Mouse (Mus musculus): ENCODE data around the gene Kel. TPM values are rescaled to one million over a fixed set of nuclear protein-coding genes. Genes with fewer than 3 reads are reported as not detected.
A peak's percentile ranks its signal among the peaks of the same experiment; 100 is the strongest.

Kel gene
- 0.04 and 0.13 TPM in 2 replicates for polyA plus RNA-seq (2012; rRNA removed)

DNA sequence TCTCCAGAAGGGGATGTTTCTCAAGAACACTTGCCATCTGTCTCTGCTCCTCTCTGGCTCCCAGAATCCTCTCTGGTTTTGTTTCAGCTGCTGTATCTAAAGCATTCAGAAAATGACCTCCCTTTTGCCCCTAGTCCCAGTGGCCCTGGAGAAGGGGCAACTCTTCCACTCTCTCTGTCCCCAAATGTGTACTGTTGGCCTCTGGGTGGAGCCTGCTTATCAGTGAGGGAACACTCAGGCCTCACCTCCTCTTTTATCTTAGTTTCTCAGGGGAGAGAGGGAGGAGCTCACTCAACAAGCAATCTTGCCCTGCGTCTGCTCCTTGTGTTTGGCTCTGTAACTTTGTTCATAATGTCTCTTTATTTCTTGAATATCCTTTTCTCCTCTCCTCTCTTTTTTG is at the start of gene Kel:
Gene Kel (minus strand): TSS at position 217 of the 400 bp plus-strand sequence.
- WGBS = 53% methylated on average over 1 of the region's 1 CpGs
- TF ChIP-seq POLR2A (IDR thresholded peaks at IDR 0.05; ENCODE audit: low read depth, low read length) (no peak), CTCF (conservative IDR thresholded peaks at IDR 0.05; ENCODE audit: insufficient read depth, insufficient read length, low read depth, low read length) (no peak)
- H3K27ac ChIP-seq (ENCODE audit: insufficient read depth, low read depth, low read length) = no peak within 1 kb of the TSS
- no peak within 1 kb of the TSS for H3K4me3 ChIP-seq (ENCODE audit: insufficient read depth, low read depth, low read length)
- no peaks in the 10 kb centered on the region for H3K27me3 ChIP-seq (replicated peaks; ENCODE audit: control insufficient read depth, insufficient read depth, low read length)
- DNase-seq = no peak
- H3K36me3 ChIP-seq (ENCODE audit: control insufficient read depth, insufficient read depth, low read length) = no peaks in the 10 kb centered on the region
- H3K4me1 ChIP-seq (ENCODE audit: control insufficient read depth, insufficient read depth, low read length) = no peaks in the 10 kb centered on the region

GRCm38 (mm10) chr6:41744664-41745392 is 40.7 kb upstream of the Kel start:
- Histone ChIP-seq H3K4me3 (ENCODE audit: insufficient read depth, low read depth, low read length) (no peak overlapping the region), H3K4me1 (ENCODE audit: control insufficient read depth, insufficient read depth, low read length) (no peaks in the 10 kb centered on the region), H3K36me3 (ENCODE audit: control insufficient read depth, insufficient read depth, low read length) (no peaks in the 10 kb centered on the region), H3K27ac (ENCODE audit: insufficient read depth, low read depth, low read length) (no peak overlapping the region), H3K27me3 (replicated peaks; ENCODE audit: control insufficient read depth, insufficient read depth, low read length) (no peaks in the 10 kb centered on the region)
- TF ChIP-seq CTCF (conservative IDR thresholded peaks at IDR 0.05; ENCODE audit: insufficient read depth, insufficient read length, low read depth, low read length) (no peak), POLR2A (IDR thresholded peaks at IDR 0.05; ENCODE audit: low read depth, low read length) (no peak)
- 68% methylated on average over 5 of the region's 5 CpGs for WGBS
- DNase-seq = no peak

GRCm38 (mm10) chr6:41741101-41741500 is 37.0 kb upstream of the Kel start:
- TF ChIP-seq POLR2A (IDR thresholded peaks at IDR 0.05; ENCODE audit: low read depth, low read length) (no peak), CTCF (conservative IDR thresholded peaks at IDR 0.05; ENCODE audit: insufficient read depth, insufficient read length, low read depth, low read length) (no peak)
- H3K36me3 ChIP-seq (ENCODE audit: control insufficient read depth, insufficient read depth, low read length) = no peaks in the 10 kb centered on the region
- H3K27ac ChIP-seq (ENCODE audit: insufficient read depth, low read depth, low read length) = no peak overlapping the region
- H3K27me3 ChIP-seq (replicated peaks; ENCODE audit: control insufficient read depth, insufficient read depth, low read length) = no peaks in the 10 kb centered on the region
- H3K4me3 ChIP-seq (ENCODE audit: insufficient read depth, low read depth, low read length) = no peak overlapping the region
- H3K4me1 ChIP-seq (ENCODE audit: control insufficient read depth, insufficient read depth, low read length) = no peaks in the 10 kb centered on the region
- DNase-seq = no peak

GRCm38 (mm10) chr6:41734719-41735470 is 30.8 kb upstream of the Kel start:
- no peak overlapping the region for H3K27ac ChIP-seq (ENCODE audit: insufficient read depth, low read depth, low read length)
- WGBS = 90% methylated on average over 5 of the region's 5 CpGs
- no peaks in the 10 kb centered on the region for H3K4me1 ChIP-seq (ENCODE audit: control insufficient read depth, insufficient read depth, low read length)
- no peak for DNase-seq
- no peak overlapping the region for H3K4me3 ChIP-seq (ENCODE audit: insufficient read depth, low read depth, low read length)
- no peaks in the 10 kb centered on the region for H3K27me3 ChIP-seq (replicated peaks; ENCODE audit: control insufficient read depth, insufficient read depth, low read length)
- TF ChIP-seq POLR2A (IDR thresholded peaks at IDR 0.05; ENCODE audit: low read depth, low read length) (no peak), CTCF (conservative IDR thresholded peaks at IDR 0.05; ENCODE audit: insufficient read depth, insufficient read length, low read depth, low read length) (no peak)
- H3K36me3 ChIP-seq (ENCODE audit: control insufficient read depth, insufficient read depth, low read length) = no peaks in the 10 kb centered on the region

DNA sequence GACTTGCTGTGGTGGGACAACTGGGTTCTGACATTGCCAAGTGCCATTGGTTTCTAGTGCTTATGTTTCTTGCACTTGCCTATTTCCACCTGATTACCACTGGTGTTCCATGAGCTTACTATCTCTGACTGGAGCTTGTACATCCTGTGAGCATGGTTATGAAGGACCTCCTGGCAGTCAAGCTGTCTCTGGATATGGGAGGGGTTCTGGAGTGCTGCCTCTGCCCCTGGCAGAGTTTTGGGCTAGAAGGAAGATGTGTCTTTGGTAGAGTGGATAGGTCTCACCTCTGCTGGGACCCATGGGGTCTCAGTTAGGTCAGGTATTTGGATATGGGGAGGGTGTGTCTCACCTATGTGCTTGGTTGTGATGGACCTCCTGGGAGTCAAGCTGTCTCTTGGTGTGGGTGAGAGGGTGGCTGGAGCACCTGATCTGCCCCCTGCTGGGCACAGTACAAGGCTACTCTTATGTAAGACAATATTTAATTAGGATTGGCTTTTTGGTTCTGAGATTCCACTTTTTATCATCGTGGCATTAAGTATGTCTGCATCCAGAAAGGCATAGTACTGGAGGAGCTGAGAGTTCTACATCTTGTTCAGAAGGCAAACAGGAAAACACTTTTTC is 24.0 kb upstream of the Kel start:
- no peaks in the 10 kb centered on the region for H3K27me3 ChIP-seq (replicated peaks; ENCODE audit: control insufficient read depth, insufficient read depth, low read length)
- TF ChIP-seq CTCF (conservative IDR thresholded peaks at IDR 0.05; ENCODE audit: insufficient read depth, insufficient read length, low read depth, low read length) (no peak; the same call in 1 of the 2 replicates), POLR2A (IDR thresholded peaks at IDR 0.05; ENCODE audit: low read depth, low read length) (no peak)
- H3K36me3 ChIP-seq (ENCODE audit: control insufficient read depth, insufficient read depth, low read length) = no peaks in the 10 kb centered on the region
- H3K4me1 ChIP-seq (ENCODE audit: control insufficient read depth, insufficient read depth, low read length) = no peaks in the 10 kb centered on the region
- peak; percentile 3 for DNase-seq
- 66% methylated on average over 1 of the region's 1 CpGs for whole genome bisulfite sequencing
- no peak overlapping the region for H3K4me3 ChIP-seq (ENCODE audit: insufficient read depth, low read depth, low read length)
- H3K27ac ChIP-seq (ENCODE audit: insufficient read depth, low read depth, low read length) = no peak overlapping the region

DNA sequence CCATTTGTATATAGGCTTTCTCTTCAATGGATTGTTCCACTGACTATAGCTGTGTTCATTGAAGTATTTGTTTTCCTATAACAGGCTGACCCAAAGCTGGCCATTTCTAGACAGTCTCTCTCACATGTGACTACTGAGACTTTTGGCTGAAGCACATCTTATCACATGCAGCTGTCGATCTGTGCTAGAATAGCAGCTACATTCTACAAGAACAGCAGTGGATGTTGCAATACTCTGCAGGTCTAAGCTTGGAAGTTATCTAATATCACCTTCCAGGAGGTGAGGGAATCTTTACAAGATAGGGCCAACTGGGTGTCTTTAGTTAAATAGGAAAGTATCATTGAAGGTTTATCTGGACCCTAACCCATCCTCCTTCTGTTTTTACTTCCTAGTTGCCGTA is 17.3 kb upstream of the Kel start:
- WGBS = 89% methylated on average over 2 of the region's 2 CpGs
- TF ChIP-seq POLR2A (IDR thresholded peaks at IDR 0.05; ENCODE audit: low read depth, low read length) (no peak), CTCF (conservative IDR thresholded peaks at IDR 0.05; ENCODE audit: insufficient read depth, insufficient read length, low read depth, low read length) (no peak)

DNA sequence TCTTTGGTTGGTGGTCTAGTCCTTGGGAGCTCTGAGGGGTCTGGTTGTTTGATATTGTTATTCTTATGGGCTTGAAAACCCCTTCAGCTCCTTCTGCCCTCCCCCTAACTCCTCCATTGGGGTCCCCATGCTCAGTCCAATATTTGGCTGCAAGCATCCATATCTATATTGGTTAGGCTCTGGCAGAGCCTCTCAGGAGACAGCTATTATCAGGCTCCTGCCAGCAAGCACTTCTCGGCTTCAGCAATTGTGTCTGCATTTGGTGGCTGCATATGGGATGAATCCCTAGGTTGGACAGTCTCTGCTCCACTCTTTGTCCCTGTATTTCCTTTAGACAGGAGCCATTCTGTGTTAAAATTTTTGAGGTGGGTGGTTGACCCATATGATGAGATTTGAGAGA is 6.1 kb upstream of the Kel start:
- TF ChIP-seq CTCF (conservative IDR thresholded peaks at IDR 0.05; ENCODE audit: insufficient read depth, insufficient read length, low read depth, low read length) (no peak), POLR2A (IDR thresholded peaks at IDR 0.05; ENCODE audit: low read depth, low read length) (no peak)
- Histone ChIP-seq H3K27ac (ENCODE audit: insufficient read depth, low read depth, low read length) (no peak overlapping the region), H3K4me1 (ENCODE audit: control insufficient read depth, insufficient read depth, low read length) (no peaks in the 10 kb centered on the region), H3K36me3 (ENCODE audit: control insufficient read depth, insufficient read depth, low read length) (no peaks in the 10 kb centered on the region), H3K27me3 (replicated peaks; ENCODE audit: control insufficient read depth, insufficient read depth, low read length) (no peaks in the 10 kb centered on the region), H3K4me3 (ENCODE audit: insufficient read depth, low read depth, low read length) (no peak overlapping the region)
- 79% methylated on average over 1 of the region's 1 CpGs for WGBS
- DNase-seq = no peak

More for the DNA sequence above, 17.3 kb upstream of the Kel start:
- no peak overlapping the region for H3K27ac ChIP-seq (ENCODE audit: insufficient read depth, low read depth, low read length)
- no peaks in the 10 kb centered on the region for H3K4me1 ChIP-seq (ENCODE audit: control insufficient read depth, insufficient read depth, low read length)
- H3K36me3 ChIP-seq (ENCODE audit: control insufficient read depth, insufficient read depth, low read length) = no peaks in the 10 kb centered on the region
- no peak for DNase-seq
- H3K27me3 ChIP-seq (replicated peaks; ENCODE audit: control insufficient read depth, insufficient read depth, low read length) = no peaks in the 10 kb centered on the region
- H3K4me3 ChIP-seq (ENCODE audit: insufficient read depth, low read depth, low read length) = no peak overlapping the region

All from kidney, adult 2 months (tissue).